Mouse (Mus musculus) skeletal muscle tissue, adult 2 months (tissue): Measurements from ENCODE around the gene Fndc8.
"Not testable (repeated sequence)": the region's sequence is repeated elsewhere in the genome, so short reads cannot be mapped to it uniquely, and the experiment has no call there.

Source experiments
- DNase-seq: peaks from one replicate; pipeline ENCODE4 v3.0.0-alpha.2; 2012; ENCODE audit warnings: low read depth, low spot score

The Fndc8 gene

GRCm38 (mm10) chr11:82910679-82911389, 18.9 kb downstream of the Fndc8 start:
- DNase-seq, result peak; percentile 92

DNA sequence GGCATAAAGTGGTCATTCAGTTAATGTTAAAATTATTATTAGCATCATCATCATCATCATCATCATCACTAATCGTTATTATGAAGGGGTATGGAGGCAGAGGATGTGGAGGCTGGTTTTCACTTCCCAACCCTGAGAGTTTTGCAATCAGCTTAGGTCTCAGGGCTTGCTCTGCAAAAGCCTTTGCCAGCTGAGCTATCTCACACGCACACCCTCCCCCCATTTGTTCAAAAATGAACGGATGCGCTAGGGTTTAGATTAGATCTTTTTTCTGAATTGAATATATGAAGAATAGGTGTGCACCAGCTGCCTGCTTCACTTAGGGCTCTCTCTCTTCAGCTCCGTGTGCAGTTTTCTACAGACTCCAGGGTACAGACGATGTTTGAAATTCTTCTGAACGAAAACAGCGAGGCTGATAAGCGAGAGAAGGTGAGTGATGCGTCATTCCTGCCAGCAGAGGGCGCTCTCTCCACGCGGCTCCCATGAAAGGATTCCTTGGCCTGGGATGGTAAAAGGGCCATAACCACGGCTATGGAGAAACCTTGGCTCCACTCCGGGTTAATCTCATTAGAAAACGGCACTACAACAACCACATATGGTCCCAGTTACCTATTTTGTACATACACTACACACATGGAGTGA, 22.9 kb downstream of the Fndc8 start:
- peak; percentile 61 for DNase-seq

DNA sequence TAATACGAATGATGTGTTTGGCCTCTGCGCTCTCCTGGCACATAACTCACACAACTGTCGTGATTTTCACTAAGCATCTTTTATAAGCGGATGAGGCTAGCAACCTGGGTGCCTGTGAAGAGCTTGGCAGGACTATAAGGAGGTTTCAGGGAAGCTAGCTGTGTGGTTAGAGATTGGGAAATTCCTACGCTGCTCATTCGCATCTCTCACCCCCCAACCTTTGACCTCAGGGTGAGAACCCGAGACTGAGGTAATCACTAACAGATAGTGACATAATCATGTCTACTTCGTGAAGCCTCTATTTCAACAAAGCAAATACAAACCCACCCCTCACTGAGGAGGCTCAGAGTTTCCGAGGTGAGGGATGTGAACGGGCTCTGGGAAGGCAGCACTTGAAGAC, 28.8 kb downstream of the Fndc8 start:
- no peak for DNase-seq

DNA sequence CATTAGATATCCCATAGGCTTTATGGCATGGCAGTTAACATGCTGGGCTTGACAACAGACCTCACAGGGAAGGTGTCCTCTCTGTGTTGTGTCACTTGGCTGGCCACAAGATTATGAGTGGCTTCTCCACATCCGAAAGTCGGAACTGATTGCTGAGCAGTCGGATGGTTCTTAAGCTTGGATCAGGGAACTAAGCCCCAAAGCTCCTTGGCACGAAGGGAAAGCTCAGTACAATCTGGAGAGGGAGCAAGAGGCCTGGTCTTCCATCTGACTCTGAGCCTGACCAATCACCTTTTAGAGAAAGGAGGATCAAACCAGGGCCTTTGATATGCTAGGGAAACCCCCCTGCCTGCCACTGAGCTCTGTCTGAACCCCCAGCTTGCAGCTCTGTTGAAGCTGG, 29.8 kb downstream of the Fndc8 start:
- no peak for DNase-seq

GRCm38 (mm10) chr11:82923910-82924309, 32.0 kb downstream of the Fndc8 start:
- DNase-seq, result not testable (repeated sequence)

GRCm38 (mm10) chr11:82928897-82929632, 37.1 kb downstream of the Fndc8 start:
- DNase-seq, result no peak

DNA sequence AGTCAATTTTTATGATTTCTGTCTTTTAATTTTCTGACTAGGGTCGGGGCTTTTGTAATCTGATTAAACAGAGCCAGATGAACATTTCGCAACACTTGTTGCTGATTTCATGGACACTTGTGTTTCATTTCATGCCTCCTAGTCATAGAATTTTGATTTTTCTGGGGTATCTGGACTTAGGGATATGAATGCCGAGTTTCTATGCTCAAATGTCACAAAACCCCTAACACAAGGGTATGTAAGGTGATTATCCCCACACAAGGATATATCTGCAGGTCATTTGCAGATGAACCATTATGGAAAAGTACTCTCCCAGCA, 37.7 kb downstream of the Fndc8 start:
- no peak for DNase-seq

DNA sequence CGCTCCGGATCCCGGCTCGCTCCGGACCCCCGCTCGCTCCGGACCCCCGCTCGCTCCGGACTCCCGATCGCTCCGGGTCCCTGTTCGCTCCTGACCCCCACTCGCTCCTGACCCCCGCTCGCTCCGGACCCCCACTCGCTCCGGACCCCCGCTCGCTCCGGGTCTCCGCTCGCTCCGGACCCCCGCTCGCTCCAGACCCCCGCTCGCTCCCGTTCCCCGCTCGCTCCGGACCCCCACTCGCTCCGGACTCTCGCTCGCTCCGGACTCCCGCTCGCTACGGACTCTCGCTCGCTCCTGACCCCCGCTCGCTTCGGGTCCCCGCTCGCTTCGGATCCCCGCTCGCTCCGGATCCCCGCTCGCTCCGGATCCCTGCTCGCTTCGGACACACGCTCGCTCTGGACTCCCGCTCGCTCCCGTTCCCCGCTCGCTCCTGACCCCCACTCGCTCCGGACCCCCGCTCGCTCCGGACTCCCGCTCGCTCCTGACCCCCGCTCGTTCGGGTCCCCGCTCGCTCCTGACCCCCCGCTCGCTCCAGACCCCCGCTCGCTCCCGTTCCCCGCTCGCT, 38.5 kb downstream of the Fndc8 start:
- DNase-seq, result not testable (repeated sequence)

DNA sequence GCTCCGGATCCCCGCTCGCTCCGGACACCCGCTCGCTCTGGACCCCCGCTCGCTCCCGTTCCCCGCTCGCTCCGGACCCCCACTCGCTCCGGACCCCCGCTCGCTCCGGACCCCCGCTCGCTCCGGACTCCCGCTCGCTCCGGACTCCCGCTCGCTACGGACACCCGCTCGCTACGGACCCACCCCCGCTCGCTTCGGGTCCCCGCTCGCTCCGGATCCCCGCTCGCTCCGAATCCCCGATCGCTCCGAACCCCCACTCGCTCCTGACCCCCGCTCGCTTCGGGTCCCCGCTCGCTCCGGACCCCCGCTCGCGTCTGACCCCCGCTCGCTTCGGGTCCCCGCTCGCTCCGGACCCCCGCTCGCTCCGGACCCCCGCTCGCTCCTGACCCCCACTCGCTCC, 39.2 kb downstream of the Fndc8 start:
- not testable (repeated sequence) for DNase-seq

DNA sequence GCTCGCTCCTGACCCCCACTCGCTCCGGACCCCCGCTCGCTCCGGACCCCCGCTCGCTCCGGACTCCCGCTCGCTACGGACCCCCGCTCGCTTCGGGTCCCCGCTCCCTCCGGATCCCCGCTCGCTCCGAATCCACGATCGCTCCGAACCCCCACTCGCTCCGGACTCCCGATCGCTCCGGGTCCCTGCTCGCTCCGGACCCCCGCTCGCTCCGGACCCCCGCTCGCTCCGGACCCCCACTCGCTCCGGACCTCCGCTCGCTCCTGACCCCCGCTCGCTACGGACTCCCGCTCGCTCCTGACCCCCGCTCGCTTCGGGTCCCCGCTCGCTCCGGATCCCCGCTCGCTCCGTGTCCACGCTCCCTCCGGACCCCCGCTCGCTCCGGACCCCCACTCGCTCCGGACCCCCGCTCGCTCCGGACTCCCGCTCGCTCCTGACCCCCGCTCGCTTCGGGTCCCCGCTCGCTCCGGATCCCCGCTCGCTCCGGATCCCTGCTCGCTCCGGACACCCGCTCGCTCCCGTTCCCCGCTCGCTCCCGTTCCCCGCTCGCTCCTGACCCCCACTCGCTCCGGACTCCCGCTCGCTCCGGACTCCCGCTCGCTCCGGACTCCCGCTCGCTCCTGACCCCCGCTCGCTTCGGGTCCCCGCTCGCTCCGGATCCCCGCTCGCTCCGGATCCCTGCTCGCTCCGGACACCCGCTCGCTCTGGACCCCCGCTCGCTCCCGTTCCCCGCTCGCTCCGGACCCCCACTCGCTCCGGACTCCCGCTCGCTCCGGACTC, 39.9 kb downstream of the Fndc8 start:
- DNase-seq, result not testable (repeated sequence)

DNA sequence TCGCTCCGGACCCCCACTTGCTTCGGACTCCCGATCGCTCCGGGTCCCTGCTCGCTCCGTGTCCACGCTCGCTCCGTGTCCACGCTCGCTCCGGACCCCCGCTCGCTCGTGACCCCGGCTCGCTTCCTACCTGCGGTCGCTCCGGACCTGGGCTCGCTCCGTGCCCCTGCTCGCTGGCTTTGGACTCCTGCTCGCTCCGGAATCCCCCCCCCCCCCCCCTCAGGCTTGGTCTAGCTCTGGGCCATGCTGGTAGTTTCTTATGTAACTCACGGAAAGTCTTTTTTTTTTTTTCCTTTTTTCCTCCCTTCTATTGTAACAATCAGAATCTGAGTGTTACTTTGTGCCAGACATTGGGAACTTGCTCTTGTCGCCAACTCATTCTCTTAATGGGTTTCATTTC, 41.3 kb downstream of the Fndc8 start:
- DNase-seq, result no peak

DNA sequence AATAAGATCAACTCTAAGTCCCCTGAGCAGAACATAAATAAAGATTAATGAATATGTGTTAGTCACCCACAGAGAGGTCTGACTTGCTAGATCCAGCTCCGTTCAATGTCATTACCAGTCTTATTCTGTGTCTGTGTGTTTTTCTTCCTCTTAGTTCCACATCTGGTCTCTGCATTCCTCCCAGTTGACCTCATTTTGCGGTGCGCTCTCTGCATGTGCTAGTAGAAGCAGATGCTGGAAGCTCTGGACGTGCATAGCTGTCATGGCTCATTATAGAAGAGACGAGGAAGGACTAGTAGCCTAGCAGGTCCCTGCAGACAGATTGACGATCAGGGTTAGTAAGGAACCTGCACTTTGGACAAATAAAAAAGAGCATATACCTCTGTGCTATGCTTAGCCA, 51.4 kb downstream of the Fndc8 start:
- DNase-seq, result no peak

GRCm38 (mm10) chr11:82945636-82946035, 53.7 kb downstream of the Fndc8 start:
- DNase-seq, result peak; percentile 26

DNA sequence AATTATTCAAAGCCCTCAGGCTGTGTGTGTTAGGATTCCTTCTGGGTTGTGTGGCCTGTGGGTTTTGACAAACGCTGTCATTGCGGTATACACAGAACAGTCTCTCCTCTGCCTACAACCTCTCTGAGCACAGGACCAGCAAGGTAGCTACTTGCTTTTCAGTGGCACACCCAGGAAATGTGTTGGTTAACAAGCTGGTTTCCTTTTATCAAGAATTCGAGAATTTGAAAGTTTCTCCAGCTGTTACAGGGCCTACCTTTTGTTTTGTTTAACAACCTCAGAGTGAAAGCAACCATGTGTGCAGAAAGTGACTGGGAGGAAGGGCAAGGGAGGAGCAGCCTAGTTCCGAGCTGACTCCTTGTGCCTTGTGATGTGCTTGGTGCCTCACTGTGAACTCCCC, 55.5 kb downstream of the Fndc8 start:
- DNase-seq, result no peak

GRCm38 (mm10) chr11:82949036-82949435, 57.1 kb downstream of the Fndc8 start:
- DNase-seq, result no peak
